Mouse (Mus musculus): ENCODE measurements at regions not wholly inside any gene's neighbourhood (a gene's known extent, or its start where the extent isn't known, plus 50 kb on each side); places are given as distances from the start of the nearest gene placed in this dataset.

DNA sequence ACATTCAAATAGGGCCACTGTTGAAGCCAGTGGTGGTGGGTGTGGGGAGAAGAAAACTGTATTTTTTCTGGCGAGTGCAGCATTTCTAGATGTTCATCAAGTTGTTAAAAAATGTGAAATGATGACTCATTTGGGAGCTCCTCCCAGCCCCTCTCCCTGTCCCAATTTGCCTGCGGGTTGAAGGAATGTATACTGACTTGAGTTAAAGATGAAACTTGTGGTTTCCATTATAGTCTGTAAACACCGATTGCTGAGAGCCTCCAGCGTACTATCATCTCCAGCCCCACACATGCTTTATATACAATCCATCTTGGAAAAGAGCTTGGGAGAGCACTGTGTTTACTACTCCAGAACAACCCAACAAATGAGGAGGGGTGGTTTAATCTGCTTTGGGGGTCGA is 258.9 kb upstream of the Jag1 start:
- no peak for TF ChIP-seq POLR2A (IDR thresholded peaks at IDR 0.05; ENCODE audit: borderline replicate concordance, insufficient read depth, low read length)
- TF ChIP-seq CTCF (IDR thresholded peaks at IDR 0.05; ENCODE audit: borderline replicate concordance, insufficient read depth, low read depth, low read length): no peak

All from cerebellum, adult 2 months (tissue).